ENCODE assay signal across 8 mouse cellular contexts in genomic region chr3:127572557-127572956, GRCm38 (mm10). TPM values are rescaled to one million over a fixed set of nuclear protein-coding genes. Genes with fewer than 3 reads are reported as not detected.
A peak's percentile ranks its signal among the peaks of the same experiment; 100 is the strongest.
DNase-seq lines count a peak whose midpoint lies in the region; ATAC-seq and TF ChIP-seq lines count a peak whose summit lies in the region.

No protein-coding gene starts in this region.

- intact Hi-C loops in gastrocnemius, postnatal 14 days (cut with DNase I; ENCODE audit: low total_unique reads): no loop called here

- no peak overlapping the region for H3K27ac ChIP-seq in stomach, embryonic 14.5 days (ENCODE audit: low read length)

- no peak overlapping the region for H3K9ac ChIP-seq in stomach, embryonic 14.5 days (replicated peaks; ENCODE audit: low read depth, low read length)

- DNase-seq in gastrocnemius, postnatal 14 days: peak; percentile 8
- no peak for DNase-seq in gastrocnemius, postnatal 10 days
- DNase-seq in G1E (ENCODE audit: low spot score): peak; percentile 50
- peak; percentile 80 for DNase-seq in embryo, embryonic 10.5 days (ENCODE audit: low spot score)
- DNase-seq in heart, postnatal 4 days: peak; percentile 57
- peak; percentile 5 to 29 for DNase-seq in layer of hippocampus, postnatal 36 days
- DNase-seq in mesoderm, embryonic 11.5 days (ENCODE audit: low read depth, low spot score): peak; percentile 54

- H3K36me3 ChIP-seq in G1E (replicated peaks): peaks cover 82% of the 10 kb centered on the region
- H3K36me3 ChIP-seq in stomach, embryonic 14.5 days (ENCODE audit: control insufficient read depth, insufficient read depth, low read length): peaks cover 13% of the 10 kb centered on the region; the same call in 1 of the 2 replicates

- WGBS in stomach, embryonic 14.5 days: 64% methylated on average over 4 of the region's 4 CpGs

- ATAC-seq in G1E (ENCODE audit: extremely low read depth, insufficient number of reproducible peaks, low FRiP score, poor library complexity, severe bottlenecking): peak; percentile 75; the same call in 1 of the 2 replicates
- 0 out of 2 replicates have a peak, but pooled peaks have one; percentile 14 for ATAC-seq in stomach, embryonic 14.5 days (ENCODE audit: insufficient number of reproducible peaks, insufficient read depth, low FRiP score, low read depth)

- H3K4me3 ChIP-seq in G1E (ENCODE audit: low read depth, low read length): peak overlapping the region; percentile 16; the same call in 1 of the 2 replicates
- H3K4me3 ChIP-seq in stomach, embryonic 14.5 days (ENCODE audit: low read depth, low read length): no peak overlapping the region

- peaks cover 13% of the 10 kb centered on the region; the same call in 1 of the 2 replicates for H3K4me1 ChIP-seq in G1E (ENCODE audit: insufficient read depth, low read depth, low read length)
- no peaks in the 10 kb centered on the region for H3K4me1 ChIP-seq in stomach, embryonic 14.5 days (ENCODE audit: control insufficient read depth, insufficient read depth, low read length)

- H3K27me3 ChIP-seq in G1E (ENCODE audit: insufficient read depth, low read length): no peaks in the 10 kb centered on the region
- H3K27me3 ChIP-seq in stomach, embryonic 14.5 days (ENCODE audit: control insufficient read depth, insufficient read depth, low read length): no peaks in the 10 kb centered on the region

- H3K4me2 ChIP-seq in stomach, embryonic 14.5 days (replicated peaks; ENCODE audit: low read depth, low read length): no peak overlapping the region

- TF ChIP-seq CTCF in G1E (IDR thresholded peaks at IDR 0.05; ENCODE audit: low read depth, low read length): 0 out of 2 replicates have a peak, but pooled peaks have one; percentile 28

- no peaks in the 10 kb centered on the region for H3K9me3 ChIP-seq in G1E (replicated peaks)
- no peaks in the 10 kb centered on the region for H3K9me3 ChIP-seq in stomach, embryonic 14.5 days (ENCODE audit: control insufficient read depth, low read depth, low read length)

RNA-seq across cellular contexts. Expression of gene Zgrf1, which starts 19.3 kb away (rescaled TPM):
- total RNA-seq in gastrocnemius, postnatal 14 days (2021): 1 to 10 TPM in 1 of 2 experiments, under 1 TPM in 1; 1.00 to 1.4 TPM
- 1 to 10 TPM; 2.4 to 3.5 TPM for total RNA-seq in gastrocnemius, postnatal 10 days (2021)
- total RNA-seq in G1E (2014; fragmentation: Nextera tagmentation): 84.1 and 106 TPM in 2 replicates
- total RNA-seq in G1E (2017): 33.4 and 36.5 TPM in 2 replicates
- 1.6 and 2.4 TPM in 2 replicates for polyA plus RNA-seq in G1E (2012)
- 1 to 10 TPM; 8.6 to 9.1 TPM for total RNA-seq in heart, postnatal 4 days (2021)
- total RNA-seq in layer of hippocampus, postnatal 36 days (2021): 1 to 10 TPM; 2.0 to 2.5 TPM
- 11.1 and 13.6 TPM in 2 replicates for polyA plus RNA-seq in stomach, embryonic 14.5 days (2014; fragmentation: Nextera tagmentation; extraction: Ambion mirVana)

RNA-seq across cellular contexts. Expression of gene Larp7, which starts 19.4 kb away (rescaled TPM):
- 10 to 100 TPM; 10.8 to 12.3 TPM for total RNA-seq in gastrocnemius, postnatal 14 days (2021)
- 10 to 100 TPM; 15.3 to 19.5 TPM for total RNA-seq in gastrocnemius, postnatal 10 days (2021)
- total RNA-seq in G1E (2014; fragmentation: Nextera tagmentation): 76.6 and 86.7 TPM in 2 replicates
- 88.3 and 111 TPM in 2 replicates for total RNA-seq in G1E (2017)
- polyA plus RNA-seq in G1E (2012): 44.9 and 48.0 TPM in 2 replicates
- total RNA-seq in heart, postnatal 4 days (2021): 10 to 100 TPM; 45.7 to 47.6 TPM
- 10 to 100 TPM; 18.1 to 18.2 TPM for total RNA-seq in layer of hippocampus, postnatal 36 days (2021)
- polyA plus RNA-seq in stomach, embryonic 14.5 days (2014; fragmentation: Nextera tagmentation; extraction: Ambion mirVana): 59.2 and 68.3 TPM in 2 replicates
